16 mouse cellular contexts compared by ENCODE assay signal in the genomic region with DNA sequence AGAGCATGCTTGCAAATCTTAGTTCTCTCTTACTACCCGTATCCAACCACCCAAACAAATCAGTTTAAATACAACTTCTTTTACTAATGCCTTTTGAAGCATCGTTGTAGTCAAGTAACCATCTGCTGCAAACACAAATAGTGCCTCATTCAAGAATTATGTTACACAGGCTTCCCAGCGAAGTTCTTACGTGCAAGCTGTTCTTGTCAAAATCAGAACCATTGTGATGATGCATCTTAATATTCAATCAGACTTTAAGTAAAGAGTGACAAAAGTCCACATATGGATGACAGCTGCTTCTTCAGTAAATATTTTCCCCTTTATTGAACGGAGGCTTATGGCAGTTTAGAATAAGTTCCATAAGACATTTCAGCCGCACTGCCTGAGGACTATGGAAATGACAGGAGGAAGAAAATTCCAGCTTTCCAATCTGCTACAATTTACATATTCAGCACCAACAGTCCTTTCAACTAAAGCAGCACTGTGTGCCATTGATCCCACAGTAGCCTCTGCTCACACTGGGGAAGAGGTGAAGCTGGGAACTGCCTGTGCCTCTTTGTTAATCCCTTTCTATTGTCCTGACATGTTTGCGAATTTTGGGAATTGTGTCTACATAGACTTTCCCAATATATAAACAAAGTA.
DNase-seq lines count a peak whose midpoint lies in the region; ATAC-seq lines count a peak whose summit lies in the region.
"Had no signal": no experiment of that assay in that cellular context is flagged by ENCODE, and none has a peak within 500 bp of the region (broad histone marks: within the 10 kb centered on the region; RNA-seq: fewer than 3 reads in every experiment).

No protein-coding gene starts in this region.

- peak; percentile 75; the same call in 1 of the 2 replicates for ATAC-seq in forebrain, embryonic 12.5 days (ENCODE audit: low FRiP score)
- ATAC-seq: activated CD4-positive, CD25-positive, alpha-beta regulatory T cell, adult 4 months; CD4-positive, CD25-positive, alpha-beta regulatory T cell, adult 4 months had no signal

- no peak overlapping the region for H3K9ac ChIP-seq in forebrain, embryonic 12.5 days
- H3K9ac ChIP-seq: embryonic facial prominence, embryonic 15.5 days; lung, embryonic 14.5 days had no signal

- peak overlapping the region; percentile 46; the same call in 1 of the 2 replicates for H3K27ac ChIP-seq in forebrain, embryonic 12.5 days
- H3K27ac ChIP-seq: embryonic facial prominence, embryonic 15.5 days; left cerebral cortex, adult 2 months had no signal

- H3K9me3 ChIP-seq in forebrain, embryonic 12.5 days = no peaks in the 10 kb centered on the region
- H3K9me3 ChIP-seq: embryonic facial prominence, embryonic 15.5 days had no signal

- 24% methylated on average over 7 of the region's 7 CpGs for WGBS in forebrain, embryonic 12.5 days

- no peaks in the 10 kb centered on the region for H3K27me3 ChIP-seq in forebrain, embryonic 12.5 days
- H3K27me3 ChIP-seq: embryonic facial prominence, embryonic 15.5 days had no signal

- no peaks in the 10 kb centered on the region for H3K36me3 ChIP-seq in forebrain, embryonic 12.5 days (replicated peaks)
- H3K36me3 ChIP-seq: embryonic facial prominence, embryonic 15.5 days had no signal

- H3K4me1 ChIP-seq in forebrain, embryonic 12.5 days = peaks cover 10% of the 10 kb centered on the region
- H3K4me1 ChIP-seq: embryonic facial prominence, embryonic 15.5 days had no signal

- intact Hi-C loops in left cerebral cortex, postnatal 25 days (cut with DNase I) = no loop called here

- H3K4me2 ChIP-seq in forebrain, embryonic 12.5 days = no peak overlapping the region
- H3K4me2 ChIP-seq: embryonic facial prominence, embryonic 15.5 days; lung, embryonic 14.5 days had no signal

- H3K4me3 ChIP-seq in forebrain, embryonic 12.5 days (replicated peaks) = no peak overlapping the region
- H3K4me3 ChIP-seq: embryonic facial prominence, embryonic 15.5 days; left cerebral cortex, adult 2 months had no signal

- peak; percentile 23 to 27 for DNase-seq in left cerebral cortex, postnatal 25 days (ENCODE audit: low spot score in 2 of 2)
- no peak for DNase-seq in left cerebral cortex, adult 11 months (ENCODE audit: low spot score)
- peak; percentile 50 for DNase-seq in layer of hippocampus, adult 9-10 months (ENCODE audit: low spot score)
- DNase-seq in telencephalon, adult 2 months (ENCODE audit: low read depth, low spot score) = peak; percentile 35
- no peak for DNase-seq in urinary bladder, postnatal 25 days (ENCODE audit: low spot score)
- no peak for DNase-seq in adrenal gland, adult (ENCODE audit: inconsistent age in 2 of 2, low spot score in 1 of 2)
- DNase-seq: cerebellum, adult 9-11 months; heart, adult 11 months; lung, embryonic 14.5 days; right cerebral cortex, postnatal 14 days; thymus, adult 2 months had no signal

Comparison
In these comparisons a context has a peak if more than half of its experiments do, and no peak if none do; other contexts are left out.
1. DNase-seq: peak in left cerebral cortex, postnatal 25 days (2 of 2), layer of hippocampus, adult 9-10 months (single experiment) and telencephalon, adult 2 months (single experiment); none in left cerebral cortex, adult 11 months (single experiment), urinary bladder, postnatal 25 days (single experiment) and adrenal gland, adult (0 of 2).